Comparison of ENCODE assay signal across 9 mouse cellular contexts in genomic region chr13:51815865-51816504, GRCm38 (mm10). TPM values are rescaled to one million over a fixed set of nuclear protein-coding genes. Genes with fewer than 3 reads are reported as not detected.
DNase-seq lines count a peak whose midpoint lies in the region; ATAC-seq and TF ChIP-seq lines count a peak whose summit lies in the region.
"Had no signal": no experiment of that assay in that cellular context is flagged by ENCODE, and none has a peak within 500 bp of the region (broad histone marks: within the 10 kb centered on the region; RNA-seq: fewer than 3 reads in every experiment).

No protein-coding gene starts in this region.

- WGBS in heart, adult 2 months, result 29% methylated on average over 9 of the region's 9 CpGs
- 21% methylated on average over 9 of the region's 9 CpGs for WGBS in liver, postnatal 0 days (ENCODE audit: insufficient replicate concordance)

- no peaks in the 10 kb centered on the region for H3K27me3 ChIP-seq in heart, adult 2 months (ENCODE audit: control insufficient read depth, insufficient read depth, low read length)
- no peaks in the 10 kb centered on the region for H3K27me3 ChIP-seq in ES-Bruce4 (ENCODE audit: control insufficient read depth, insufficient read depth, low read length, poor library complexity, severe bottlenecking)
- no peaks in the 10 kb centered on the region for H3K27me3 ChIP-seq in liver, postnatal 0 days (ENCODE audit: insufficient read depth, low read length)
- H3K27me3 ChIP-seq in splenic B cell, adult 2 months (ENCODE audit: control insufficient read depth, insufficient read depth, low read length, poor library complexity, severe bottlenecking), result no peaks in the 10 kb centered on the region
- H3K27me3 ChIP-seq: limb, embryonic 13.5 days had no signal

- no peak overlapping the region for H3K27ac ChIP-seq in heart, adult 2 months
- H3K27ac ChIP-seq in ES-Bruce4 (ENCODE audit: insufficient read depth, low read length), result no peak overlapping the region
- H3K27ac ChIP-seq in liver, postnatal 0 days (ENCODE audit: low read depth), result peak overlapping the region; percentile 41; the same call in 1 of the 2 replicates
- H3K27ac ChIP-seq: limb, embryonic 13.5 days had no signal

- ATAC-seq in granulocyte monocyte progenitor cell, adult 5-6 weeks (replicated peaks; ENCODE audit: poor library complexity, severe bottlenecking), result peak; percentile 51
- peak; percentile 56 for ATAC-seq in liver, postnatal 0 days

- DNase-seq in heart, adult 2 months, result peak in 1 of 2 experiments; percentile 50
- DNase-seq in heart, postnatal 25 days (ENCODE audit: low spot score), result no peak
- peak; percentile 58 for DNase-seq in liver, postnatal 0 days
- peak; percentile 92 for DNase-seq in splenic B cell, adult 2 months (ENCODE audit: low read depth, low spot score)
- DNase-seq in right cerebral cortex, postnatal 10 days (ENCODE audit: low spot score in 2 of 2), result no peak
- no peak for DNase-seq in embryo, embryonic 11 days

- H3K4me3 ChIP-seq in heart, adult 2 months, result no peak overlapping the region
- no peak overlapping the region for H3K4me3 ChIP-seq in ES-Bruce4 (ENCODE audit: low read depth, low read length)
- H3K4me3 ChIP-seq in liver, postnatal 0 days (ENCODE audit: low read depth, low read length), result no peak overlapping the region
- H3K4me3 ChIP-seq: limb, embryonic 13.5 days had no signal

- no peak overlapping the region for H3K4me2 ChIP-seq in liver, postnatal 0 days (ENCODE audit: low read depth, low read length)
- H3K4me2 ChIP-seq: limb, embryonic 13.5 days had no signal

- TF ChIP-seq EP300 in heart, adult 2 months (IDR thresholded peaks at IDR 0.05; ENCODE audit: insufficient read depth, low read depth, low read length), result no peak
- no peak for TF ChIP-seq EP300 in ES-Bruce4 (IDR thresholded peaks at IDR 0.05; ENCODE audit: insufficient read depth, low read depth, low read length)
- peak; percentile 36 for TF ChIP-seq EP300 in liver, postnatal 0 days (IDR thresholded peaks at IDR 0.05; ENCODE audit: low read depth)

- no peak overlapping the region for H3K9ac ChIP-seq in heart, adult 2 months (ENCODE audit: low read depth, low read length)
- no peak overlapping the region for H3K9ac ChIP-seq in ES-Bruce4 (ENCODE audit: low read depth, poor library complexity, severe bottlenecking)
- no peak overlapping the region for H3K9ac ChIP-seq in liver, postnatal 0 days (replicated peaks)
- H3K9ac ChIP-seq: limb, embryonic 13.5 days had no signal

- H3K9me3 ChIP-seq in ES-Bruce4 (replicated peaks; ENCODE audit: control insufficient read depth, insufficient read depth, low read length, poor library complexity, severe bottlenecking), result no peaks in the 10 kb centered on the region
- H3K9me3 ChIP-seq in liver, postnatal 0 days (ENCODE audit: low read length), result no peaks in the 10 kb centered on the region
- H3K9me3 ChIP-seq: limb, embryonic 13.5 days had no signal

- peaks cover 2% of the 10 kb centered on the region for H3K4me1 ChIP-seq in heart, adult 2 months (ENCODE audit: control insufficient read depth, insufficient read depth, low read length)
- H3K4me1 ChIP-seq in ES-Bruce4 (ENCODE audit: control insufficient read depth, insufficient read depth, low read length), result no peaks in the 10 kb centered on the region
- H3K4me1 ChIP-seq in liver, postnatal 0 days (ENCODE audit: insufficient read depth), result no peaks in the 10 kb centered on the region

- no peaks in the 10 kb centered on the region for H3K79me2 ChIP-seq in heart, adult 2 months (replicated peaks; ENCODE audit: control insufficient read depth, insufficient read depth, low read length)

- peak; percentile 57 for TF ChIP-seq CTCF in heart, adult 2 months (IDR thresholded peaks at IDR 0.05)
- peak; percentile 40 for TF ChIP-seq CTCF in ES-Bruce4 (IDR thresholded peaks at IDR 0.05; ENCODE audit: low read depth, low read length)
- peak; percentile 70 for TF ChIP-seq CTCF in liver, postnatal 0 days (IDR thresholded peaks at IDR 0.05; ENCODE audit: low read depth)

- intact Hi-C loops in heart, adult 2 months (cut with DNase I), result no loop called here
- intact Hi-C loops in heart, postnatal 25 days (cut with DNase I), result no loop called here

- TF ChIP-seq POLR2A in heart, adult 2 months (IDR thresholded peaks at IDR 0.05; ENCODE audit: insufficient read depth, low read depth, low read length), result no peak
- no peak for TF ChIP-seq POLR2A in ES-Bruce4 (IDR thresholded peaks at IDR 0.05; ENCODE audit: insufficient read depth, low read length)

- H3K36me3 ChIP-seq in heart, adult 2 months (ENCODE audit: control insufficient read depth, insufficient read depth, low read length), result no peaks in the 10 kb centered on the region
- no peaks in the 10 kb centered on the region for H3K36me3 ChIP-seq in ES-Bruce4 (ENCODE audit: control insufficient read depth, insufficient read depth, low read length, poor library complexity, severe bottlenecking)
- H3K36me3 ChIP-seq in liver, postnatal 0 days (replicated peaks; ENCODE audit: insufficient read depth, low read length), result no peaks in the 10 kb centered on the region
- H3K36me3 ChIP-seq in splenic B cell, adult 2 months (ENCODE audit: control insufficient read depth, insufficient read depth, low read length, poor library complexity, severe bottlenecking), result no peaks in the 10 kb centered on the region
- H3K36me3 ChIP-seq: limb, embryonic 13.5 days had no signal

RNA-seq across cellular contexts. Expression of gene Sema4d, which starts 22.4 kb away (rescaled TPM):
- total RNA-seq in heart, adult 2 months (2021), result 10 to 100 TPM; 52.2 to 67.6 TPM
- polyA plus RNA-seq in heart, adult 2 months (2012; rRNA removed), result 51.7 and 52.2 TPM in 2 replicates
- total RNA-seq in heart, postnatal 25 days (2021), result 10 to 100 TPM; 61.6 to 70.0 TPM
- 22.9 and 24.6 TPM in 2 replicates for polyA plus RNA-seq in ES-Bruce4 (2011; ENCODE audit: insufficient read depth, insufficient read length, low read depth, missing spikeins)
- total RNA-seq in granulocyte monocyte progenitor cell, adult 5-6 weeks (2014; fragmentation: Nextera tagmentation), result 31.5 and 32.8 TPM in 2 replicates
- total RNA-seq in granulocyte monocyte progenitor cell, adult 5-6 weeks (2017), result 8.3 and 9.9 TPM in 2 replicates
- 2.9 and 3.9 TPM in 2 replicates for polyA plus RNA-seq in liver, postnatal 0 days (2015; fragmentation: Nextera tagmentation; extraction: Ambion mirVana)

RNA-seq across cellular contexts. Expression of gene Gadd45g, which starts 30.5 kb away (rescaled TPM):
- total RNA-seq in heart, adult 2 months (2021), result 10 to 100 TPM in 1 of 2 experiments, 1 to 10 TPM in 1; 8.2 to 19.0 TPM
- polyA plus RNA-seq in heart, adult 2 months (2012; rRNA removed), result 19.7 and 24.3 TPM in 2 replicates
- 10 to 100 TPM; 11.6 to 21.6 TPM for total RNA-seq in heart, postnatal 25 days (2021)
- polyA plus RNA-seq in ES-Bruce4 (2011; ENCODE audit: insufficient read depth, insufficient read length, low read depth, missing spikeins), result 6.4 and 9.6 TPM in 2 replicates
- 0.60 and 1.8 TPM in 2 replicates for total RNA-seq in granulocyte monocyte progenitor cell, adult 5-6 weeks (2014; fragmentation: Nextera tagmentation)
- 3.3 and 7.0 TPM in 2 replicates for total RNA-seq in granulocyte monocyte progenitor cell, adult 5-6 weeks (2017)
- polyA plus RNA-seq in liver, postnatal 0 days (2015; fragmentation: Nextera tagmentation; extraction: Ambion mirVana), result 16.3 and 20.6 TPM in 2 replicates

Comparison
In these comparisons a context has a peak if more than half of its experiments do, and no peak if none do; other contexts are left out.
1. DNase-seq: peak in liver, postnatal 0 days (single experiment) and splenic B cell, adult 2 months (single experiment); none in heart, postnatal 25 days (single experiment), right cerebral cortex, postnatal 10 days (0 of 2) and embryo, embryonic 11 days (single experiment).
2. Peak in every context shown above with its lines, with median percentiles within 50 percentile points of each other: CTCF ChIP-seq.